Mouse (Mus musculus) retina, postnatal 1 day (tissue): ENCODE measurements around the gene Large1.
A peak's percentile ranks its signal among the peaks of the same experiment; 100 is the strongest.
"Not testable (repeated sequence)": the region's sequence is repeated elsewhere in the genome, so short reads cannot be mapped to it uniquely, and the experiment has no call there.

ENCODE experiments used
- DNase-seq: peaks from one replicate; pipeline ENCODE4 v3.0.0-alpha.2; 2012

Gene Large1

GRCm38 (mm10) chr8:73161564-73161963 lies 191.8 kb downstream of the Large1 start:
- DNase-seq: no peak

GRCm38 (mm10) chr8:73160945-73161344 lies 192.4 kb downstream of the Large1 start:
- DNase-seq: no peak

- no peak for DNase-seq
Measured at GRCm38 (mm10) chr8:73147236-73147635, 206.1 kb downstream of the Large1 start.

- no peak for DNase-seq
Measured at GRCm38 (mm10) chr8:73142660-73143395, 210.5 kb downstream of the Large1 start.

- no peak for DNase-seq
Measured at GRCm38 (mm10) chr8:73135397-73135796, 217.9 kb downstream of the Large1 start.

- DNase-seq: no peak
Measured at GRCm38 (mm10) chr8:73132080-73132479, 221.3 kb downstream of the Large1 start.

GRCm38 (mm10) chr8:73123864-73124499 lies 229.4 kb downstream of the Large1 start:
- no peak for DNase-seq

- DNase-seq: no peak
Measured at GRCm38 (mm10) chr8:73112332-73112895, 240.9 kb downstream of the Large1 start.

GRCm38 (mm10) chr8:73104089-73104488 lies 249.3 kb downstream of the Large1 start:
- no peak for DNase-seq

- DNase-seq: no peak
Measured at GRCm38 (mm10) chr8:73101069-73101468, 252.3 kb downstream of the Large1 start.

- not testable (repeated sequence) for DNase-seq
Measured at GRCm38 (mm10) chr8:73100607-73101006, 252.7 kb downstream of the Large1 start.

- DNase-seq: no peak
Measured at GRCm38 (mm10) chr8:73099542-73099941, 253.8 kb downstream of the Large1 start.

- DNase-seq: no peak
Measured at GRCm38 (mm10) chr8:73096952-73097351, 256.4 kb downstream of the Large1 start.

GRCm38 (mm10) chr8:73077746-73078145 lies 275.6 kb downstream of the Large1 start:
- DNase-seq: not testable (repeated sequence)

- no peak for DNase-seq
Measured at GRCm38 (mm10) chr8:73061410-73061809, 291.9 kb downstream of the Large1 start.

- DNase-seq: no peak
Measured at GRCm38 (mm10) chr8:73054726-73055125, 298.6 kb downstream of the Large1 start.

- no peak for DNase-seq
Measured at GRCm38 (mm10) chr8:73053878-73054277, 299.5 kb downstream of the Large1 start.

GRCm38 (mm10) chr8:73052414-73052813 lies 300.9 kb downstream of the Large1 start:
- DNase-seq: no peak

- no peak for DNase-seq
Measured at GRCm38 (mm10) chr8:73048136-73048535, 305.2 kb downstream of the Large1 start.

GRCm38 (mm10) chr8:73029787-73030186 lies 323.6 kb downstream of the Large1 start:
- no peak for DNase-seq

GRCm38 (mm10) chr8:73018241-73018640 lies 335.1 kb downstream of the Large1 start:
- DNase-seq: no peak

GRCm38 (mm10) chr8:73017601-73018000 lies 335.7 kb downstream of the Large1 start:
- DNase-seq: no peak

GRCm38 (mm10) chr8:73016303-73016702 lies 337.0 kb downstream of the Large1 start:
- no peak for DNase-seq

- peak; percentile 43 for DNase-seq
Measured at GRCm38 (mm10) chr8:73007489-73007888, 345.9 kb downstream of the Large1 start.
